Mouse (Mus musculus): ENCODE data around the gene St6galnac5. TPM values are rescaled to one million over a fixed set of nuclear protein-coding genes. Genes with fewer than 3 reads are reported as not detected.

The St6galnac5 gene
- polyA plus RNA-seq, 1 experiment from 2014 or later, result 0.51 TPM

- ATAC-seq (ENCODE audit: insufficient read depth) (no peak), DNase-seq (no peak)
- no peaks in the 10 kb centered on the region for H3K36me3 ChIP-seq (ENCODE audit: insufficient read depth)
- no peaks in the 10 kb centered on the region for H3K4me1 ChIP-seq (ENCODE audit: insufficient read depth)
- H3K4me2 ChIP-seq, result no peak overlapping the region
- H3K4me3 ChIP-seq (ENCODE audit: low read depth, low read length), result no peak overlapping the region
- no peak overlapping the region for H3K9ac ChIP-seq
- H3K27ac ChIP-seq (ENCODE audit: low read depth), result no peak overlapping the region
- H3K9me3 ChIP-seq (ENCODE audit: low read depth, low read length), result no peaks in the 10 kb centered on the region
- H3K27me3 ChIP-seq (ENCODE audit: insufficient read depth, low read length), result no peaks in the 10 kb centered on the region
- WGBS, result 76% methylated on average over 8 of the region's 8 CpGs
- no peak for TF ChIP-seq CTCF (IDR thresholded peaks at IDR 0.05; ENCODE audit: low read depth)
These were observed 64.5 kb downstream of the St6galnac5 start for GRCm38 (mm10) chr3:152917579-152917978.

- Histone ChIP-seq H3K9me3 (ENCODE audit: low read depth, low read length) (no peaks in the 10 kb centered on the region), H3K27me3 (ENCODE audit: insufficient read depth, low read length) (no peaks in the 10 kb centered on the region), H3K36me3 (ENCODE audit: insufficient read depth) (no peaks in the 10 kb centered on the region), H3K4me1 (ENCODE audit: insufficient read depth) (no peaks in the 10 kb centered on the region), H3K4me3 (ENCODE audit: low read depth, low read length) (no peak overlapping the region), H3K4me2 (no peak overlapping the region), H3K27ac (ENCODE audit: low read depth) (no peak overlapping the region), H3K9ac (no peak overlapping the region)
- TF ChIP-seq CTCF (IDR thresholded peaks at IDR 0.05; ENCODE audit: low read depth), result no peak
- no peak for ATAC-seq (ENCODE audit: insufficient read depth)
- WGBS, result 81% methylated on average over 6 of the region's 6 CpGs
- DNase-seq, result no peak
These were observed 67.7 kb downstream of the St6galnac5 start for GRCm38 (mm10) chr3:152914376-152914775.

- no peak overlapping the region for H3K4me3 ChIP-seq (ENCODE audit: low read depth, low read length)
- ATAC-seq (ENCODE audit: insufficient read depth) (no peak), DNase-seq (no peak)
- no peaks in the 10 kb centered on the region for H3K9me3 ChIP-seq (ENCODE audit: low read depth, low read length)
- no peak for TF ChIP-seq CTCF (IDR thresholded peaks at IDR 0.05; ENCODE audit: low read depth)
- H3K36me3 ChIP-seq (ENCODE audit: insufficient read depth), result no peaks in the 10 kb centered on the region
- no peak overlapping the region for H3K9ac ChIP-seq
- no peaks in the 10 kb centered on the region for H3K4me1 ChIP-seq (ENCODE audit: insufficient read depth)
- no peak overlapping the region for H3K4me2 ChIP-seq
- WGBS, result 87% methylated on average over 3 of the region's 3 CpGs
- H3K27ac ChIP-seq (ENCODE audit: low read depth), result no peak overlapping the region
- no peaks in the 10 kb centered on the region for H3K27me3 ChIP-seq (ENCODE audit: insufficient read depth, low read length)
These were observed 68.4 kb downstream of the St6galnac5 start for GRCm38 (mm10) chr3:152913625-152914024.

DNA sequence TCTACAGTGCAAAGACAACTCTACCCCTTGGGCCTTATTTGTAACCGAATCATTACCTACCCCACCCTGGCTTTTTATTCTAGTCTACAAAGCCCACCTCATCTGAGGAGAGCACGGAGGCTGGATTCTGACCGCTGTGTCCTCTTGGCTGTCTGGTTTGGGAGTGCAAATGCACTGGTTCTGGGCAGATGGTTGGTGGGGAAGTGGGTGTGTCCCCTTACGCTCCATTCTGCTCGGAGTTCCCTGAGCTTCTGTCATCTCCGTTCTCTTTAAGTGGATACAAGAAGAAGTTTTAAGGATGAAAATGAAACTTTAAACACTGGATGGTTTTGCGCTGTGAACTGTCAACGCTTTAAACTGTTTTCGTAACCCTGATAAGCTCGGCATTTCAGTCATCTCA lies 68.9 kb downstream of the St6galnac5 start:
- no peak for DNase-seq
- H3K4me1 ChIP-seq (ENCODE audit: insufficient read depth), result no peaks in the 10 kb centered on the region
- no peak for TF ChIP-seq CTCF (IDR thresholded peaks at IDR 0.05; ENCODE audit: low read depth)

GRCm38 (mm10) chr3:152912216-152913101 lies 69.6 kb downstream of the St6galnac5 start:
- WGBS, result 77% methylated on average over 23 of the region's 23 CpGs
- H3K4me2 ChIP-seq, result no peak overlapping the region
- H3K4me3 ChIP-seq (ENCODE audit: low read depth, low read length), result no peak overlapping the region
- TF ChIP-seq CTCF (IDR thresholded peaks at IDR 0.05; ENCODE audit: low read depth), result no peak
- no peak overlapping the region for H3K9ac ChIP-seq
- no peak overlapping the region for H3K27ac ChIP-seq (ENCODE audit: low read depth)
- H3K27me3 ChIP-seq (ENCODE audit: insufficient read depth, low read length), result no peaks in the 10 kb centered on the region
- no peaks in the 10 kb centered on the region for H3K9me3 ChIP-seq (ENCODE audit: low read depth, low read length)
- ATAC-seq (ENCODE audit: insufficient read depth) (0 out of 2 replicates have a peak, but pooled peaks have one; percentile 31), DNase-seq (no peak)
- H3K4me1 ChIP-seq (ENCODE audit: insufficient read depth), result no peaks in the 10 kb centered on the region
- no peaks in the 10 kb centered on the region for H3K36me3 ChIP-seq (ENCODE audit: insufficient read depth)

More for the DNA sequence above, 68.9 kb downstream of the St6galnac5 start:
- Histone ChIP-seq H3K9me3 (ENCODE audit: low read depth, low read length) (no peaks in the 10 kb centered on the region), H3K27ac (ENCODE audit: low read depth) (no peak overlapping the region), H3K4me3 (ENCODE audit: low read depth, low read length) (no peak overlapping the region), H3K4me2 (no peak overlapping the region), H3K9ac (no peak overlapping the region), H3K36me3 (ENCODE audit: insufficient read depth) (no peaks in the 10 kb centered on the region), H3K27me3 (ENCODE audit: insufficient read depth, low read length) (no peaks in the 10 kb centered on the region)
- WGBS, result 71% methylated on average over 10 of the region's 10 CpGs
- no peak for ATAC-seq (ENCODE audit: insufficient read depth)

DNA sequence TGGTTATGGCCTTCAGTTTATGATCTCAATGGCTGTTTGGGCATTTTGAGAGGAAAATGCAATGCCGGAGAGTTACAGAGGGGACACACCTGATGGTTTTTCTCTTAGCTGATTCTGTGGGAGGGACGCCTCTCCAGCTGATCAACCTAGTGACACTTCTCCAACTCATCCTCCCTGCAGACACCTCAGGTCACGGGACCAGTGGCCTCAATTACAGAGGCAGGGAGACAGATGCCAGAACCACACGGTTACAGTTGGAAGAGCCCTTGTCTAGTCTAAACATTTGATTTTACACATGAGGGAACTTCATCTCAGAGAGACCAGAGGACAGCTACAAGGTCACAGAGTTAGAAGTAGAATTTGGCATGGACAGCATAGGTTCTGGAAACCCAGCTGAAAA lies 70.5 kb downstream of the St6galnac5 start:
- H3K4me3 ChIP-seq (ENCODE audit: low read depth, low read length), result no peak overlapping the region
- DNase-seq (no peak), ATAC-seq (ENCODE audit: insufficient read depth) (no peak)
- no peaks in the 10 kb centered on the region for H3K4me1 ChIP-seq (ENCODE audit: insufficient read depth)
- H3K9me3 ChIP-seq (ENCODE audit: low read depth, low read length), result no peaks in the 10 kb centered on the region
- H3K27me3 ChIP-seq (ENCODE audit: insufficient read depth, low read length), result no peaks in the 10 kb centered on the region
- H3K9ac ChIP-seq, result no peak overlapping the region
- 73% methylated on average over 4 of the region's 4 CpGs for WGBS
- no peak overlapping the region for H3K4me2 ChIP-seq
- H3K36me3 ChIP-seq (ENCODE audit: insufficient read depth), result no peaks in the 10 kb centered on the region
- TF ChIP-seq CTCF (IDR thresholded peaks at IDR 0.05; ENCODE audit: low read depth), result no peak
- no peak overlapping the region for H3K27ac ChIP-seq (ENCODE audit: low read depth)

GRCm38 (mm10) chr3:152907683-152908082 lies 74.4 kb downstream of the St6galnac5 start:
- WGBS, result 77% methylated on average over 5 of the region's 5 CpGs
- Histone ChIP-seq H3K4me1 (ENCODE audit: insufficient read depth) (no peaks in the 10 kb centered on the region), H3K36me3 (ENCODE audit: insufficient read depth) (no peaks in the 10 kb centered on the region), H3K27me3 (ENCODE audit: insufficient read depth, low read length) (no peaks in the 10 kb centered on the region), H3K27ac (ENCODE audit: low read depth) (no peak overlapping the region), H3K9me3 (ENCODE audit: low read depth, low read length) (no peaks in the 10 kb centered on the region), H3K4me2 (no peak overlapping the region), H3K4me3 (ENCODE audit: low read depth, low read length) (no peak overlapping the region), H3K9ac (no peak overlapping the region)
- ATAC-seq (ENCODE audit: insufficient read depth) (no peak), DNase-seq (no peak)
- no peak for TF ChIP-seq CTCF (IDR thresholded peaks at IDR 0.05; ENCODE audit: low read depth)
